Mouse (Mus musculus) kidney, embryonic 15.5 days (tissue): ENCODE results near the gene Klhl29. TPM values are rescaled to one million over a fixed set of nuclear protein-coding genes. Genes with fewer than 3 reads are reported as not detected.
"Not testable (repeated sequence)": the region's sequence is repeated elsewhere in the genome, so short reads cannot be mapped to it uniquely, and the experiment has no call there.

ENCODE experiments used
- ATAC-seq: fragments of 200-750 bp; cut with Nextera tagmentation; replicated peaks from 2 replicates; pipeline ENCODE4 v1.8.0; 2017; ENCODE audit warnings: moderate TSS enrichment; ENCODE audit not compliant: low FRiP score
- H3K27ac ChIP-seq: fragments of 300-500 bp; sonication (generic); 2 replicates; pipeline ENCODE4 v1.5.1; 2015; ENCODE audit warnings: mild to moderate bottlenecking, inconsistent platforms
- H3K27me3 ChIP-seq: fragments of 300-500 bp; sonication (generic); 2 replicates; pipeline ENCODE4 v1.6.1; 2015; ENCODE audit warnings: inconsistent platforms
- H3K36me3 ChIP-seq: fragments of 300-500 bp; sonication (generic); 2 replicates; pipeline ENCODE4 v1.6.1; 2015; ENCODE audit warnings: inconsistent platforms
- H3K4me1 ChIP-seq: fragments of 300-500 bp; sonication (generic); 2 replicates; pipeline ENCODE4 v1.6.1; 2015; ENCODE audit warnings: inconsistent platforms
- H3K4me2 ChIP-seq: fragments of 300-500 bp; sonication (generic); 2 replicates; pipeline ENCODE4 v1.6.1; 2015; ENCODE audit warnings: moderate library complexity, mild to moderate bottlenecking, inconsistent platforms
- H3K4me3 ChIP-seq: fragments of 300-500 bp; sonication (generic); replicated peaks from 2 replicates; pipeline ENCODE4 v1.5.1; 2015; ENCODE audit warnings: mild to moderate bottlenecking, inconsistent platforms
- H3K9ac ChIP-seq: fragments of 300-500 bp; sonication (generic); 2 replicates; pipeline ENCODE4 v1.6.1; 2015; ENCODE audit warnings: mild to moderate bottlenecking, inconsistent platforms
- H3K9me3 ChIP-seq: fragments of 300-500 bp; sonication (generic); replicated peaks from 2 replicates; pipeline ENCODE4 v1.6.1; 2016; ENCODE audit warnings: inconsistent platforms
- WGBS: fragments of 180-500 bp; shearing (Covaris S2); methylation state at CpG from one replicate; pipeline ENCODE4 v1.1.7; 2015; ENCODE audit warnings: mixed read lengths; 5-methylcytosine and 5-hydroxymethylcytosine counted together
- polyA plus RNA-seq: library from polyadenylated mRNA; unstranded; fragments of >200 nt; fragmentation: Nextera tagmentation; extraction: Ambion mirVana; gene quantifications from 2 replicates; pipeline ENCODE4 v1.2.1, GENCODE M21; 2015

Klhl29 gene
- polyA plus RNA-seq, 1 experiment from 2014 or later: 0.64 TPM

GRCm38 (mm10) chr12:5350491-5351285 lies 24.8 kb downstream of the Klhl29 start:
- no peak overlapping the region for H3K4me3 ChIP-seq
- no peak for ATAC-seq
- H3K4me1 ChIP-seq: no peaks in the 10 kb centered on the region
- 90% methylated on average over 11 of the region's 11 CpGs for WGBS
- H3K4me2 ChIP-seq: no peak overlapping the region
- H3K27me3 ChIP-seq: no peaks in the 10 kb centered on the region
- H3K9ac ChIP-seq: no peak overlapping the region
- H3K36me3 ChIP-seq: no peaks in the 10 kb centered on the region
- no peak overlapping the region for H3K27ac ChIP-seq
- H3K9me3 ChIP-seq: no peaks in the 10 kb centered on the region

- no peaks in the 10 kb centered on the region for H3K36me3 ChIP-seq
- 65% methylated on average over 6 of the region's 6 CpGs for WGBS
- H3K9me3 ChIP-seq: no peaks in the 10 kb centered on the region
- H3K27ac ChIP-seq: no peak overlapping the region
- no peak overlapping the region for H3K4me2 ChIP-seq
- H3K9ac ChIP-seq: no peak overlapping the region
- no peak for ATAC-seq
- no peak overlapping the region for H3K4me3 ChIP-seq
- no peaks in the 10 kb centered on the region for H3K4me1 ChIP-seq
- no peaks in the 10 kb centered on the region for H3K27me3 ChIP-seq
These were observed 30.4 kb downstream of the Klhl29 start for GRCm38 (mm10) chr12:5345088-5345487.

- H3K27ac ChIP-seq, H3K4me3 ChIP-seq, H3K9ac ChIP-seq, ATAC-seq, H3K27me3 ChIP-seq, H3K4me1 ChIP-seq, H3K9me3 ChIP-seq, H3K4me2 ChIP-seq, H3K36me3 ChIP-seq: not testable (repeated sequence)
- WGBS: 97% methylated on average over 6 of the region's 7 CpGs
These were observed 31.0 kb downstream of the Klhl29 start for GRCm38 (mm10) chr12:5344457-5344856.

- H3K27ac ChIP-seq: no peak overlapping the region
- H3K36me3 ChIP-seq: no peaks in the 10 kb centered on the region
- no peak overlapping the region for H3K4me2 ChIP-seq
- no peak for ATAC-seq
- H3K9ac ChIP-seq: no peak overlapping the region
- 92% methylated on average over 6 of the region's 6 CpGs for WGBS
- H3K9me3 ChIP-seq: no peaks in the 10 kb centered on the region
- H3K4me3 ChIP-seq: no peak overlapping the region
- H3K27me3 ChIP-seq: no peaks in the 10 kb centered on the region
- H3K4me1 ChIP-seq: peaks cover 9% of the 10 kb centered on the region; the same call in 1 of the 2 replicates
These were observed 35.3 kb downstream of the Klhl29 start for GRCm38 (mm10) chr12:5340151-5340603.

- H3K4me3 ChIP-seq: no peak overlapping the region
- H3K9me3 ChIP-seq: no peaks in the 10 kb centered on the region
- no peaks in the 10 kb centered on the region for H3K27me3 ChIP-seq
- H3K9ac ChIP-seq: no peak overlapping the region
- H3K36me3 ChIP-seq: no peaks in the 10 kb centered on the region
- no peak overlapping the region for H3K27ac ChIP-seq
- H3K4me1 ChIP-seq: peaks cover 20% of the 10 kb centered on the region
- peak; percentile 47 for ATAC-seq
- WGBS: 23% methylated on average over 8 of the region's 8 CpGs
- H3K4me2 ChIP-seq: no peak overlapping the region
These were observed 38.4 kb downstream of the Klhl29 start for GRCm38 (mm10) chr12:5336927-5337712.

GRCm38 (mm10) chr12:5336331-5336730 lies 39.2 kb downstream of the Klhl29 start:
- no peak overlapping the region for H3K27ac ChIP-seq
- no peak for ATAC-seq
- no peaks in the 10 kb centered on the region for H3K36me3 ChIP-seq
- WGBS: 72% methylated on average over 6 of the region's 6 CpGs
- no peak overlapping the region for H3K9ac ChIP-seq
- H3K4me1 ChIP-seq: peaks cover 28% of the 10 kb centered on the region
- no peaks in the 10 kb centered on the region for H3K9me3 ChIP-seq
- H3K27me3 ChIP-seq: no peaks in the 10 kb centered on the region
- no peak overlapping the region for H3K4me3 ChIP-seq
- H3K4me2 ChIP-seq: no peak overlapping the region

GRCm38 (mm10) chr12:5334956-5335355 lies 40.5 kb downstream of the Klhl29 start:
- H3K4me1 ChIP-seq: peaks cover 33% of the 10 kb centered on the region
- 46% methylated on average over 9 of the region's 9 CpGs for WGBS

GRCm38 (mm10) chr12:5334175-5334574 lies 41.3 kb downstream of the Klhl29 start:
- Histone ChIP-seq H3K4me3 (no peak overlapping the region), H3K4me2 (no peak overlapping the region), H3K27me3 (no peaks in the 10 kb centered on the region), H3K9ac (no peak overlapping the region), H3K4me1 (peaks cover 33% of the 10 kb centered on the region), H3K36me3 (no peaks in the 10 kb centered on the region), H3K27ac (no peak overlapping the region), H3K9me3 (no peaks in the 10 kb centered on the region)
- no peak for ATAC-seq
- WGBS: 85% methylated on average over 2 of the region's 2 CpGs

More at GRCm38 (mm10) chr12:5334956-5335355, 40.5 kb downstream of the Klhl29 start:
- H3K4me3 ChIP-seq: no peak overlapping the region
- no peaks in the 10 kb centered on the region for H3K9me3 ChIP-seq
- H3K9ac ChIP-seq: no peak overlapping the region
- no peak overlapping the region for H3K27ac ChIP-seq
- no peaks in the 10 kb centered on the region for H3K36me3 ChIP-seq
- no peak overlapping the region for H3K4me2 ChIP-seq
- no peaks in the 10 kb centered on the region for H3K27me3 ChIP-seq
- ATAC-seq: 0 out of 2 replicates have a peak, but pooled peaks have one; percentile 10

GRCm38 (mm10) chr12:5331810-5332484 lies 43.5 kb downstream of the Klhl29 start:
- Histone ChIP-seq H3K4me2 (peak overlapping the region; percentile 27), H3K4me3 (no peak overlapping the region), H3K27ac (no peak overlapping the region), H3K27me3 (no peaks in the 10 kb centered on the region), H3K36me3 (no peaks in the 10 kb centered on the region), H3K9me3 (no peaks in the 10 kb centered on the region), H3K4me1 (peaks cover 25% of the 10 kb centered on the region), H3K9ac (no peak overlapping the region)
- peak; percentile 84 for ATAC-seq
- WGBS: 29% methylated on average over 13 of the region's 13 CpGs

- H3K9me3 ChIP-seq: no peaks in the 10 kb centered on the region
- WGBS: 84% methylated on average over 6 of the region's 6 CpGs
- peaks cover 24% of the 10 kb centered on the region for H3K4me1 ChIP-seq
- H3K27me3 ChIP-seq: no peaks in the 10 kb centered on the region
- no peak for ATAC-seq
- H3K4me3 ChIP-seq: no peak overlapping the region
- H3K4me2 ChIP-seq: no peak overlapping the region
- H3K27ac ChIP-seq: no peak overlapping the region
- H3K9ac ChIP-seq: no peak overlapping the region
- no peaks in the 10 kb centered on the region for H3K36me3 ChIP-seq
These were observed 44.9 kb downstream of the Klhl29 start for GRCm38 (mm10) chr12:5330496-5331070.

- H3K4me3 ChIP-seq: no peak overlapping the region
- no peaks in the 10 kb centered on the region for H3K36me3 ChIP-seq
- no peak overlapping the region for H3K27ac ChIP-seq
- 84% methylated on average over 9 of the region's 9 CpGs for WGBS
- H3K27me3 ChIP-seq: no peaks in the 10 kb centered on the region
- no peak for ATAC-seq
- H3K4me2 ChIP-seq: no peak overlapping the region
- H3K4me1 ChIP-seq: peaks cover 9% of the 10 kb centered on the region
- H3K9ac ChIP-seq: no peak overlapping the region
- no peaks in the 10 kb centered on the region for H3K9me3 ChIP-seq
These were observed 52.9 kb downstream of the Klhl29 start for GRCm38 (mm10) chr12:5322444-5323087.
